Mouse (Mus musculus) testis, postnatal 10 days (tissue): ENCODE results near the gene Dlgap5.
"Not testable (repeated sequence)": the region's sequence is repeated elsewhere in the genome, so short reads cannot be mapped to it uniquely, and the experiment has no call there.

ENCODE experiments used
- DNase-seq: peaks from one replicate; pipeline ENCODE4 v3.0.0; 2021; ENCODE audit warnings: low spot score

Gene Dlgap5

GRCm38 (mm10) chr14:47417775-47418665 lies at the start of gene Dlgap5:
Dlgap5 (minus strand) TSS chr14:47418407.
- peak; percentile 92 for DNase-seq

GRCm38 (mm10) chr14:47465468-47466175 lies 47.4 kb upstream of the Dlgap5 start:
- no peak for DNase-seq

GRCm38 (mm10) chr14:47464426-47464825 lies 46.2 kb upstream of the Dlgap5 start:
- DNase-seq = no peak

DNA sequence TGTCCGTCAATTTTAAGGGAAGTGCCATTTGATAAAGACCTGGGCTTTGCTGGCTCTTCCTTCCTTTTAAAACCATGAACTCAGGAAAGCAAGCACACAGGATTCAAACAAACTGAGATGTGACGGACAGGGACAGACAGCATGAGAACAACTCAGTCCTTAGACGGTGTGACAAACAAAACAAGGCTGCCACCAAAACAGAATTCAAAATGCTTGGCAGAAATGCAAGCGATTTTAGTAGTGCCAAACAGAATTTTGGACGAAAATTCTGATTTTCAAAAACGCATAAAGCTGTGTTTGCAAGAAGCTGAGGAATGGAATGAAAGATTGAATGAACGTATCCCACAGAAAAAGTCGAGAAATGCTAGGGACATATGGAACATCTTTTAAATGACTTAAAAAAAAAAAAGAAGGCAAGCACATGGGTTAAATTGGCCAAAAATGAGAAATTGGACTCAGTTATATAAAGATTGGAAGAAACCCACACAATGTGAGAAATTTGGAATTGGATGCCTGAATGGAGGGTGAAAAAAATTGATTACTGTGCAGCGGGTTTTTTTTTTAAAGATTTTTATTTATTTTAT lies 44.8 kb upstream of the Dlgap5 start:
- no peak for DNase-seq

- no peak for DNase-seq
Observed at GRCm38 (mm10) chr14:47462453-47462852, 44.2 kb upstream of the Dlgap5 start.

DNA sequence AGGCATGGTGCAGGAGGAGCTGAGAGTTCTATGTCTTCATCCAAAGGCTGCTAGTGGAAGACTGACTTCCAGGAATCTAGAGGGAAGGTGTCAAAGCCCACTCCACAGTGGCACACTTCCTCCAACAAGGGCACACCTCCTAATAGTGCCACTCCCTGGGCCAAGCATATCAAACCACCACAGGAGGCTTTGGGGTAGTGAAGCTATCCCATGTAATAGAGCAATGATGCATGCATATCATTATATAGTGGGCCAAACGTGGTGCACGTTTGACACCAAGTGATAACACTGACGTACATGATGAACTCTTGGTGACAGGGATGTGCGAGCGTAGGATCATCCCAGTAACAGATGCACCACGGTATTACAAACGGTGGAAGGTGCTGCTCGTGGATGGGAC lies 43.8 kb upstream of the Dlgap5 start:
- DNase-seq = no peak

GRCm38 (mm10) chr14:47459556-47459955 lies 41.3 kb upstream of the Dlgap5 start:
- DNase-seq = no peak

DNA sequence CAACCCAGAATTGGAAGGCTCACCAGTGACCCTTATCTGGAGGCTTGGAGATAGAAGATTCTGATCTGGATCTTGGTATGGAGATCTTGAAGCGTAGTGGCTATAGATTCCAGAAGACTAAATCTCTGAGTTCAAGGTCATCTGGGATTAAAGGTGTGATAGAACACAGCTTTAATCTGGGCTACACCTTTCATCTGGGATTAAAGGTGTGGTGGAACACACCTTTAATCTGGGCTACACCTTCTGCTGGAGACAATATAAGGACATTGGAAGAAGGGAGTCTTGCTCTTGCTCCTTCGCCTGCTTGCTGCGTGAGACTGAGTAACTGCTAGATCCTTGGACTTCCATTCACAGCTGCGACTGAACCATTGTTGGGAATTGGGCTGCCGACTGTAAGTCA lies 31.9 kb upstream of the Dlgap5 start, which contains the start of gene Fbxo34:
Fbxo34 (plus strand) TSS at position 301 of the 400 bp plus-strand sequence.
- DNase-seq = not testable (repeated sequence)

DNA sequence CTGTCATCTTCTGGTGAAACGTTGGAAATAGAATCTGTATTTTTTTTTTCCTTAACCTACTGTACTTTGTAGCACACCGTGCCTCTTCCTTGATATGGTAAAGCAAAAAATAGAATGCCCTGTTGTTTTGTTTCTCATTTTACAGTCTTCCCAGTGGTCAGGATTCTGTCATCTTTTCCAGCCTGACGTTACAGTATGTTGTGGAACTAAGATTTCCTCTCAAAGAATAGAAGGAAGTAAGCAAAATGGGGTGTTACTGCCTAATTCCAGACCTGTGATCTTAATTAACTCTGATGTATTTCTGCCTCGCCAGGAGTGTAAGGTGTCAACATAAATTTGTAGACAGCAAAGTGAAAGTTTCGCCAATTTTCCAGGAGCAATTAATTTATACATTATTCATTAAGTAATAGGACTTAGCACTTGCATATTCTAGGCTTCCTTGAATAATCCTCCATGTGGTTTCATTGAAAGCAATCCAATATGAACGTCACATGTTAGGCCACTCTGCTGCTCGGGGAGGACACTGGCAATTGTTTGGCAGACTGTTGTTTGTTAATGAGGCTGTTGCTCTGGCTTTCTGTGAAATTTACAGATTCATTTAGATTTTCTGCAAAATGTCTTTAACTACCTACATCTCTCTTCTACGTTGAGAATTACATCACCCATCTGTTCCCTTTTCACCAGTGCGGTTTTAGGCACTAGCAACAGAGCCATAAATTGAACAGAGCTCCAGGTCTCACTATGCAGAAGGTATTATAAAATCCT lies 27.3 kb upstream of the Dlgap5 start:
- no peak for DNase-seq

DNA sequence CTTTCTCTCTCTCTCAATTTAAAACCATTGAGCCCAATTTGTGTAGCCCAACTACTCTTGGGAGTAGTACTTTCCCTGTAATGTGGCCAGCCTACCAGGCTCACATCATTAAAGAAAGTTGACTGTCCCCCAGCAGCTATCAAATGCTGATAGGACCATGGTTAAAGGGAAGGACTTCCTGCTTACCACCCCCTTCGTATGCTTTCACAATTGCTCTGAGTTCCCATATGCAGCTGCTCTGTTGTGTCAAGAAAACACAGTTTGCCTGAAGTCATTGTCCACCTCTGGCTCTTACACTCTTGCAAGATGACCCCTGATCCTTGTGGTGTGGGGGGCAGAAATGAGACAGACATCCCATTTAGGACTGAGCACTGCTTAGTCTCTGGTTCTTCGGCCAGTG lies 26.7 kb upstream of the Dlgap5 start:
- no peak for DNase-seq

GRCm38 (mm10) chr14:47438947-47439346 lies 20.7 kb upstream of the Dlgap5 start:
- no peak for DNase-seq

GRCm38 (mm10) chr14:47432987-47433386 lies 14.8 kb upstream of the Dlgap5 start:
- no peak for DNase-seq

DNA sequence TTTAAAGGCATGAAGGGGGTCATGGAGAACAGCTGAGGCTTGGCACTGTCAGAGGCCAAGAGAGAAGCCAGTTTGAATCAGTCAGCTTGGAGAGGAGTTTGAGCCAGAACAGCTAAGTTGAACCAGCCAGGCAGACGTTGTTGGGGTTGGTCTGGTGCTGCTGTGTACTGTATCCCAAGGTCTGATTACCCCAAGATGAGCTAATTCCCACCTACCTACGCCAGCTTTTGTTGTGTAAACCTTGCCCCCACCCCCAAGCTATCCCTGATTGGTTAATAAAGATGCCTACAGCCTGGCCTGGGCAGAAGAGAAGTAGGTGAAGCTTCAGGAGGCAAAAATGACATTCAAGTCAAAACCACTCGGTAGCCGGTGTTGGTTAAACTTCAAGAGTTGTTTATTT lies 4.3 kb upstream of the Dlgap5 start:
- no peak for DNase-seq

DNA sequence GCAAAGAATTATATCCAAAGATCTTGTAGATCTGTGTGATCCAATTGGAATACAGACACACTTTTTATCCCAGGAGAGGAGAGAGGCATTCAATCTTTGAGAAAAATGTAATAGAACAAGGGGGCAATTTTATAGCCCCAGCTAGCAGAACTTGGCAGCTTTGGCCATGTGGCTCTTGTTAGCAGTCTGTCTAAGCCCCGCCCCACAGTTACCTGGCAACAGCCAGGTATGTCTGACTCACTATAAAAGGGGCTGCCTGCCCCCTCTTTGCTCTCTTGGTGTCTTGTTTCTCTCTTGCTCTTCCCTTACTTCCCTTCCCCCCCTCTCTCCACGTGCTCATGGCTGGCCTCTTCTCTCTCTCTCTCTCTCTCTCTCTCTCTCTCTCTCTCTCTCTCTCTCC lies 3.4 kb upstream of the Dlgap5 start:
- DNase-seq = no peak

GRCm38 (mm10) chr14:47419723-47420276 lies 1.6 kb upstream of the Dlgap5 start:
- peak; percentile 48 for DNase-seq

DNA sequence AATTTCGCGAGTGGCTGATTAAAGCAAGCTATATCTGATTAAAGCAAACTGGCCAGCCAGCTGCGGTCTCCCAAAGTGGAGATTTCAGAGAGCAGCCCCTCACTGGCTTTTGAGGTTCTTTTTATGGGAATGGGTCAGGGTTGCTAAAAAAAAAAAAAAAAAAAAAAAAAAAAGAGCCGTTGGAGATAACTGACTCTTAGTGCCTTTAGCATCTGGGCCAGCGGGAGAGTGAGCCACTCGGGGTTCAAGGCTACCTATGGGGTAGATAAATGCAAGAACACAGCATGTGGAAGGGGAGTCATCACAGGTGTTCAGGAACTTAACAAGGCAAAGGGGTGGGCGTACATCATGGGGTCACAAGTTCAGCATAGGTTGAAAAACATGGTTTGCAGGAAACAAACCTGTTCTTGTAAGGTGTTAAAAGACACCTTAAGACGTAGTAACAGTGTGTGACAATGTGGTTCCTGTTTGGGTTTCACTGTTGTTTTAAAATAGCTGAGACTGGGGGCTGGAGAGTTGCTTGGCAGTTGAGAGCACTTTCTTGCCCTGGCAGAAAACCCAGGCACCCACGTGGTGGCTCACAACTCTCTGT lies 923 bp upstream of the Dlgap5 start:
- no peak for DNase-seq

DNA sequence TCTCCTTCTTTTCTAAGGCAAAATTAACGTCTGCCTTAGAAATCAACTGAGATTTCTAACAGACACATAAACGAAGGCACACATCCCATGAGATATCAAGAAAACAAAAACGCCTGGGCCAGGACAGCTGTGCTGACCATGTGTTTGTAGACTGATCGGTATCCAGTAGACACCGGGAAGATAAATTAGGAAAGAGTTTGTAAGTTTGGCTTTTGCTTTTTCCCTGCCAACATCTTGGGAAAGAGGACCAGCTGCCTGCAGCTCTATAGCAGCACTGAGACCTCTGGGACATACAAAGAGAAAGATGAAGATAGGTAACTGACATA lies 422 bp upstream of the Dlgap5 start:
- DNase-seq = no peak

DNA sequence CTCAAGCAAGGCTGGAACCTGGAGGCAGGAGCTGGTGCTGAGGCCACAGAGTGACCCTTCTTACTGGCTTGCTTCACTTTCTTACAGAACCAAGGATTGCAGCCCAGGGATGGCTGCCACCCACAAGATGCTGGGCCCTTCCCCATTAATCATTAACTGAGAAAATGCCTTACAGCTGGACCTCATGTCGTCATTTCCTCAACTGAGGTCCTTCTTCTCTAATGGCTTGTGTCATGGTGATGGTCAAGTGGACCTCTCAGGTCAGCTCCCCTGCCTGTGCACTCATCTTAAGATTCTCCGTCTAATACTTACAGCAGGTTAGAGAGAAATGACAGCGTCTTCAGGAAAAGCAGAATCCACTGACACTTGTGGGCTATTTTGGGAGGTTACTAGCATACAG lies 861 bp downstream of the Dlgap5 start:
- DNase-seq = no peak

GRCm38 (mm10) chr14:47406000-47406399 lies 12.2 kb downstream of the Dlgap5 start:
- no peak for DNase-seq

DNA sequence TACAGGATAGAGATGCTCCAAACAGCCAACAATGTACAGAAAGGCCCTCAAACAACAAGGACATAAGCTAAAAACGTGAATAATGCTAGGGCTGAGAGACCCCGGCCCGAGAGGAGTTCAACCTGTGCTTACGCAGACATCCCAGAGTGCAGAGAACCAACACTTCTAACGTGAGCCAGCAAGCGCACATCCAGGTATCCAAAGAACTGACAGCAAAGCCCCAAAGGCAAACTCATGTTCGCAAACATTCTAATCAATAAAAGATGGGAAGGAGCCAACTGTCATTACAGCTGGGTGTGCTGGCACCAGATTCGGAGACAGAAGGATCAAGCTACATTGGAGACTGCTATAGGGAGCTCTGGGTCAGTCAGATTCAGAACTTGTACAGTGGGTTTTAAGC lies 15.5 kb downstream of the Dlgap5 start:
- DNase-seq = no peak

DNA sequence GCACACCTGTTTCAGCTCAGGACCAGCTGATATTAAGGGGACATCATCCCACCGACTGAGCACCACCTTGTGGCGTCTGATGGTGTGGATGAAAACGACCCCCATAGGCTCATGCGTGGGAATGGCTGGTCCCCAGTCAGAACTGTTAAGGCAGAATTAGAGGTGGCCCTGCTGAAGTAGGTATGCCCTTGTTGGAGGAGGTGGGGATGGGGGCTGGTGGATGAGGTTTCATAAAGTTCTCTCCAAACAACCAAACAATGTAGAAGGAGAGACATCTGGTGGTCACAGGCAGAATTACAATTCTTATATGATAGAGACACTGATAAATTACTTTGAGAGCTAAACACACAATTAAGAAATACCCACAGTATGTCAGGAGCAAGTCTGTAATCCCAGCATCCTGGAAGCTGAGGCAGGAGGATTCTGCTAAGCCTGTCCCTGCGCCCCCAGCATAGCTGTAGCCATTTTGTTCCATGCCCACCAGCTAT lies 22.0 kb downstream of the Dlgap5 start:
- no peak for DNase-seq
